Mouse (Mus musculus) brain, embryonic 14.5 days (tissue): Measurements from ENCODE around the gene Tesc.

ENCODE experiments used
- CTCF ChIP-seq: fragments of 200-500 bp; IDR thresholded peaks from 2 replicates; pipeline ENCODE4 v1.5.1; 2012; ENCODE audit warnings: inconsistent platforms, mild to moderate bottlenecking, moderate library complexity, borderline replicate concordance; ENCODE audit not compliant: insufficient read depth, insufficient read length; ENCODE audit errors: extremely low read depth
- POLR2A ChIP-seq: fragments of 200-500 bp; IDR thresholded peaks from 2 replicates; pipeline ENCODE4 v1.6.1; 2012; ENCODE audit warnings: mild to moderate bottlenecking, inconsistent platforms, borderline replicate concordance; ENCODE audit not compliant: poor library complexity, insufficient read depth, insufficient read length, severe bottlenecking; ENCODE audit errors: extremely low read depth

DNA sequence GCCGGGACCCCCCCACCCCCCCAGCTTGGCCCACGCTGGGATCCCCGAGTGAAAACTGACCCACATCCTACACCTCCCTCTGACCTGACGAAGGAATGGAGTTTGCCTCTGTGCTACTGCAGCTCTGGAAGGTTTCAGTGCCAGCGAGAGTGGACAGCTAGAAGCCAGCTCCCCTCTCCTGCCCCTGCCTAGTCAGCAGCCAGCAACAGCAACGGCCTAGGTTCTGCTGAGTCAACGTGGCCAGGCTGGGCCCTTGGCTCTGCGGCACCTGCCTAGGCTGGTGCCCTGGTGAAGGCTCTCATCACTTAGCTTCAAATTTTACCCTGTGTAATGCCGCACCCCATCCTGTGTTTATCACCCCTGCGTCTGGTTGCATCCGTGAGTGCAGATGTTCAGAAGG is 7.6 kb upstream of the Tesc start:
- TF ChIP-seq POLR2A (no peak), CTCF (no peak)
